Comparison of ENCODE assay signal across 12 mouse cellular contexts in genomic region chr7:137064255-137064654, GRCm38 (mm10).
"Had no signal": no experiment of that assay in that cellular context is flagged by ENCODE, and none has a peak within 500 bp of the region (broad histone marks: within the 10 kb centered on the region; RNA-seq: fewer than 3 reads in every experiment).

No protein-coding gene starts in this region.

- H3K27ac ChIP-seq: kidney, postnatal 0 days; limb, embryonic 13.5 days; liver, embryonic 14.5 days; stomach, embryonic 15.5 days had no signal

- DNase-seq: kidney, adult 11 months; kidney, adult 9 months; kidney, postnatal 4 days; left cerebral cortex, postnatal 4 days; lung, adult 18-20 months; right cerebral cortex, postnatal 14 days; thymus, adult 2 months; thymus, postnatal 36 days had no signal

- H3K27me3 ChIP-seq: stomach, embryonic 15.5 days had no signal

- H3K9me3 ChIP-seq: limb, embryonic 13.5 days; stomach, embryonic 15.5 days had no signal

- H3K4me2 ChIP-seq: limb, embryonic 13.5 days; stomach, embryonic 15.5 days had no signal

- H3K4me1 ChIP-seq: limb, embryonic 13.5 days; stomach, embryonic 15.5 days had no signal

- H3K36me3 ChIP-seq: limb, embryonic 13.5 days; stomach, embryonic 15.5 days had no signal

- H3K4me3 ChIP-seq: limb, embryonic 13.5 days; stomach, embryonic 15.5 days had no signal

- H3K9ac ChIP-seq: limb, embryonic 13.5 days; liver, embryonic 14.5 days; stomach, embryonic 15.5 days had no signal
